Mouse (Mus musculus) frontal cortex, adult 2 months (tissue): ENCODE data around the gene Gm10799. TPM values are rescaled to one million over a fixed set of nuclear protein-coding genes. Genes with fewer than 3 reads are reported as not detected.
"Not testable (repeated sequence)": the region's sequence is repeated elsewhere in the genome, so short reads cannot be mapped to it uniquely, and the experiment has no call there.

Experiments used
- DNase-seq, 2 experiments: peaks; one replicate each; pipeline ENCODE4 v3.0.0; 2022; ENCODE audit warnings: low spot score in 1 of 2; ENCODE audit errors: extremely low spot score in 1 of 2
- polyA plus RNA-seq: library from polyadenylated mRNA; depleted of rRNA; stranded (reverse); fragments of >200 nt; gene quantifications from 2 replicates; pipeline ENCODE4 v1.2.3, GENCODE M21; 2012; rRNA removed

Gene Gm10799
- not detected in 2 replicates for polyA plus RNA-seq

- not testable (repeated sequence) for DNase-seq
Measured at GRCm38 (mm10) chr2:104068450-104068849, at the start of gene Gm10799. TSS of gene Gm10799 (minus strand) at chr2:104068550.

- not testable (repeated sequence) for DNase-seq
Measured at GRCm38 (mm10) chr2:104117173-104117572, 48.8 kb upstream of the Gm10799 start.

- DNase-seq, result no peak
Measured at GRCm38 (mm10) chr2:104114898-104115297, 46.5 kb upstream of the Gm10799 start.

GRCm38 (mm10) chr2:104113563-104113962 is 45.2 kb upstream of the Gm10799 start:
- not testable (repeated sequence) for DNase-seq

- DNase-seq, result not testable (repeated sequence)
Measured at GRCm38 (mm10) chr2:104111170-104111797, 42.9 kb upstream of the Gm10799 start.

DNA sequence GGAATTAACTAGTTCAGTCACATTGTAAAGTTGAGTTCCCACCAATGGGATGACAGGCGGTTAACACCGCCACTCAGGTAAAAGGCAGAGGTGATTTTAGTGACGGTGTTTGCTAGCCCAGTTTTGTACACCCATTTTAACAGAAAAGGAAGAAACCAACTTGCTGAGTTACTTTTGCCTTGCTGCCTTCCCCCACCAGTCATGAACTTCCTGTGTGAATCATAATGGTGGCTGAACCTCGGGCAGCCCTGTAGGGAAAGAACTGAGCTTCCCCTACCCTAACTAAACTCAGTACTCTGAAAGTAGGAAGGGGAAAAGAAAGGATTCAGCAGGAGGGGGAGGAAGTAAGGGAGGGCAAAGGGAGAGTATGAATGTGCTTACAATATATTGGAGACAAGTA is 41.7 kb upstream of the Gm10799 start:
- DNase-seq, result no peak

- DNase-seq, result no peak
Measured at GRCm38 (mm10) chr2:104109528-104109927, 41.2 kb upstream of the Gm10799 start.

DNA sequence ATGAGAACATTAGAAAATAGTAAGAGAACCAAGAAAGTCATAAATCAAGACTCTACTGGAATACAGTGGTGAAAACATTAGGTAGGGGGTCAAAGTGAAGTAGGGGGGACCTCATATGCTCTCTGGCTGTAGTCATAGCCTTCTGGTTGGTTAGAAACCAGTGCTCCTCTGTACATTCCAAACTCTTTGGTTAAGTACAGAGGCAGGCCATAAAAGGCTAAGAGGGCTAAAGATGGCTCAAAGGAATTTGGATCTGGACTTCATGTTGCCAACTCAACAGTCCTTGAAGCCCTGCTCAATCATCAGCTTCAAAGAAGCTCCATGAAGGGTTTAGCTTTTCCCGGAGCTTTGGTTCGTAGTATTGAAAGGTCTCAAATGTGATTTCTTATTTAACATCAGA is 40.7 kb upstream of the Gm10799 start:
- DNase-seq, result not testable (repeated sequence)

DNA sequence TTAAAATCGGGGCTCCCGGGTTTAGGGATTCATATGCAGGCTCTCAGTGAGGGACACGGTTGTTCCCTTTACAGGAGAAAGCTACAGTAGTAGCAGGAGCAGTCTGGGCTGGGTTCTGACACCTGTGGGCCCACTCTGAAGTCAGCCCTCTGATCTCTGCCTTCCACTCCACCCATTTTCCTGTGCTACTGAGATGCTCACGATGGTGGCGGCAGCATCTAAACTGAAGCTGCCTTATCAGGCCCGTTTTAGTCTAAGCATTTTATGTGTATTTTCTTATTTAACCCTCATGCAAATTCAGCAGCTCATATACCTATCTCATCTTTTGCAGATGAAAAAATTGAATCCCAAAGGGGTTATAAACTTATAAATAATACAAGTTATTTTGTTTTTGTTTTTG is 36.5 kb upstream of the Gm10799 start:
- DNase-seq, result no peak

- no peak for DNase-seq
Measured at GRCm38 (mm10) chr2:104099946-104100345, 31.6 kb upstream of the Gm10799 start.

- DNase-seq, result no peak
Measured at GRCm38 (mm10) chr2:104099231-104099585, 30.9 kb upstream of the Gm10799 start.

GRCm38 (mm10) chr2:104098529-104099230 is 30.3 kb upstream of the Gm10799 start:
- no peak for DNase-seq

DNA sequence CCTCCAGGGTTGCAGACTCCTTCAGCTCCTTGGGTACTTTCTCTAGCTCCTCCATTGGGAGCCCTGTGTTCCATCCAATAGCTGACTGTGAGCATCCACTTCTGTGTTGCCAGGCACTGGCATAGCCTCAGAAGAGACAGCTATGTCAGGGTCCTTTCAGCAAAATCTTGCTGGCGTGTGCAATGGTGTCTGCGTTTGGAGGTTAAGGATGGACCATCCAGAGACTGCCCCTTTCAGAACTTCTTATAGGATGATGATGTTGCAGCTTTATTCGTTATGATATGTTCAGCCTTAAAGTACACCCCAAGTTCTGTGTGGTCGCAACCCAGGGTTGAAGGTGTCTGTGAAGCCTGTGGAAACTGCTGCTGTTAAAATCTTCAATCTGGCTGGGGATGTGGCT is 29.0 kb upstream of the Gm10799 start:
- not testable (repeated sequence) for DNase-seq

- DNase-seq, result not testable (repeated sequence)
Measured at GRCm38 (mm10) chr2:104096796-104097195, 28.4 kb upstream of the Gm10799 start.

GRCm38 (mm10) chr2:104096256-104096655 is 27.9 kb upstream of the Gm10799 start:
- no peak for DNase-seq

GRCm38 (mm10) chr2:104095741-104096213 is 27.4 kb upstream of the Gm10799 start, which contains the start of gene Cd59a:
TSS of gene Cd59a (plus strand) at chr2:104095801.
- peak in 1 of 2 experiments; percentile 56 for DNase-seq

DNA sequence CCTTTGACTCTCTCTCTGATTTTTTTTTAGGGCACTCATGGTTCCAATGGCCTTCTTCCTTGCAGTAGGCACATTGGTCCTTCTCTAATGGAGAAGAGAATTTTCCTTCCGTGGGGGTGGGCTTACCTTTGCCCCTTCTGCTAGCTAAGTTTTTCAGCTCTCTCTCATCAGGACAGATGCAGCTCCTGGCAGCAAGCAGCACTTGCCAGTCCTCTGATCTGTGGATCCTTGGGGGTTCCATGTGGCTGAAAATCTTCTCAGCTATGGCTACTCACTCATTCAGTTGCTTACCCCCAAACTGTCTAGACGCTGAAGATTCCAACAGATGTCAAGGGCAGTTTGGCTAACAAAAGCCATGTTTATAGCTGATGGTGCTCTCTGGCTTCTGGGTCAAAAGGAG is 25.0 kb upstream of the Gm10799 start:
- DNase-seq, result no peak

DNA sequence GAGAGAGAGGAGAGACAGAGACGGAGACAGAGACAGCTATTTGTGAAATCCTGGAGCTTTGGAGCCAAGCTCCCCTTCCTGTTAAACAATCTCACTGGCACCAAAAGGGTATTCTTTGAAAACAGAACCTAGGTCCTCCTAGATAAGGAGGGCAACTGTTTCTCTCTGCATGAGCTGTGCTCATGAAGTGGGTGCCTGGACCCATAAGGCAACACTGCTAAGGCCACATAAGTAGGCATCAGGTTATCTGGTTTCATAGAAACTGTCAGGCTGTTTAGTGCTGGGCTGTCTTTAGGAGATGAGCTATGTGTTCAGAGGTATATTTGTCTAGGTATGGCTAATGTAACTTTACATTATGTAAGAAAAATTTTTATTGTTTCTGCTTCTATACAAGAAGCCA is 19.2 kb upstream of the Gm10799 start:
- not testable (repeated sequence) for DNase-seq

- DNase-seq, result not testable (repeated sequence)
Measured at GRCm38 (mm10) chr2:104084027-104084426, 15.7 kb upstream of the Gm10799 start.

DNA sequence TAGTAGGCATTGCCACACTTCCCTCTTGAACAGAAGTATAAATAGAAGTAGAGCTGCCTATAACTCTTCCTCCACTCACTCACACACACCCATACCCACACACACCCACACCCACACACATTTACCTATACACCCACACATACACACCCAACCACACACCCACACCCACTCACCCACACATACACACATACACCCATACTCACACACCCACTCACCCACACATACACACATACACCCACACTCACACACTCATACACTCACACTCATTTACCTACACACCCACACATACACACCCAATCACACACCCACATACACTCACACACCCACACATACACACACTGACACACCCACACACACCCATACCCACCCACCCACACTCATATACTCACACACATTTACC is 14.1 kb upstream of the Gm10799 start:
- no peak for DNase-seq

- DNase-seq, result not testable (repeated sequence)
Measured at GRCm38 (mm10) chr2:104081436-104082050, 13.2 kb upstream of the Gm10799 start.
